ENCODE assay signal across 11 mouse cellular contexts in the genomic region with DNA sequence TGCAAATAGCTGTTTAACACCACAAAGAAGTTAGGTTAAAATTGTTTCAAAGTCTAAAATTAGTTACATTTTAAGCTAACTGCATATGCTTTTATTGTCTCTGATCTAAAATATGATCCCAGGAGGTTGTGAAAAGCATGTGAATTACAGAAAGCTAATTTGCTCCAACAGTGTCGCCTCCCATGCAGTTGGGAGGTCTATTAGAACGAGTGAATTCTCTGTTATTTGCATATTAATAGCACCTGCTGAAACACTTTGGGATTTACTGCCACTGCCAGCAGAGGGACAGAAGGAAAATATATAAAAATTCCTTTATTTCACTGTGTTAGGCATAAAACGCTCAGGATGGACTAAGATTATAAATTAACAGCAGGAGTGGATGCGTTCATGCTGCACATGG.
"Had no signal": no experiment of that assay in that cellular context is flagged by ENCODE, and none has a peak within 500 bp of the region (broad histone marks: within the 10 kb centered on the region; RNA-seq: fewer than 3 reads in every experiment).

No protein-coding gene starts in this region.

- H3K4me2 ChIP-seq: limb, embryonic 13.5 days had no signal

- H3K27me3 ChIP-seq: limb, embryonic 13.5 days had no signal

- DNase-seq: kidney, adult 9 months; kidney, postnatal 36 days; left cerebral cortex, postnatal 4 days; lung, adult 18-20 months; right cerebral cortex, adult 18-20 months; right cerebral cortex, postnatal 25 days; thymus, postnatal 36 days had no signal

- H3K4me3 ChIP-seq: limb, embryonic 13.5 days; myocyte had no signal

- H3K9ac ChIP-seq: limb, embryonic 13.5 days; liver, embryonic 14.5 days had no signal

- H3K36me3 ChIP-seq: limb, embryonic 13.5 days had no signal

- H3K27ac ChIP-seq: kidney, postnatal 0 days; limb, embryonic 13.5 days; liver, embryonic 14.5 days had no signal
